Mouse (Mus musculus) ES-Bruce4 (cell line): ENCODE results near the gene Ddx5. TPM values are rescaled to one million over a fixed set of nuclear protein-coding genes. Genes with fewer than 3 reads are reported as not detected.

ENCODE experiments used
- H3K27ac ChIP-seq: 2 replicates; pipeline ENCODE4 v1.5.1; 2012; ENCODE audit warnings: low read length, inconsistent platforms; ENCODE audit not compliant: insufficient read depth
- H3K27me3 ChIP-seq: 2 replicates; pipeline ENCODE4 v1.6.1; 2012; ENCODE audit warnings: mild to moderate bottlenecking, low read length, inconsistent platforms; ENCODE audit not compliant: control insufficient read depth, poor library complexity, insufficient read depth, severe bottlenecking
- H3K36me3 ChIP-seq: 2 replicates; pipeline ENCODE4 v1.6.1; 2012; ENCODE audit warnings: inconsistent platforms, mild to moderate bottlenecking, low read length, moderate library complexity; ENCODE audit not compliant: control insufficient read depth, poor library complexity, insufficient read depth, severe bottlenecking
- H3K4me1 ChIP-seq: one replicate; pipeline ENCODE4 v1.8.1; 2011; ENCODE audit warnings: low read length; ENCODE audit not compliant: control insufficient read depth, insufficient read depth
- H3K4me3 ChIP-seq: 2 replicates; pipeline ENCODE4 v1.5.1; 2011; ENCODE audit warnings: low read depth, mild to moderate bottlenecking, low read length
- H3K9ac ChIP-seq: 2 replicates; pipeline ENCODE4 v1.6.1; 2012; ENCODE audit warnings: low read depth, mild to moderate bottlenecking, inconsistent platforms; ENCODE audit not compliant: poor library complexity, severe bottlenecking
- H3K9me3 ChIP-seq: replicated peaks from 2 replicates; pipeline ENCODE4 v1.6.1; 2012; ENCODE audit warnings: mild to moderate bottlenecking, low read length, inconsistent platforms; ENCODE audit not compliant: control insufficient read depth, poor library complexity, insufficient read depth, severe bottlenecking
- CTCF ChIP-seq: IDR thresholded peaks from one replicate; pipeline ENCODE4 v1.8.1; 2011; ENCODE audit warnings: low read depth, low read length
- EP300 ChIP-seq: IDR thresholded peaks from 2 replicates; pipeline ENCODE4 v1.6.1; 2011; ENCODE audit warnings: low read depth, low read length; ENCODE audit not compliant: insufficient read depth
- POLR2A ChIP-seq: IDR thresholded peaks from one replicate; pipeline ENCODE4 v1.8.1; 2011; ENCODE audit warnings: low read length; ENCODE audit not compliant: insufficient read depth
- polyA plus RNA-seq: library from polyadenylated mRNA; stranded (reverse); fragments of >200 nt; gene quantifications from 2 replicates; pipeline ENCODE4 v1.2.4, GENCODE M21; 2011; ENCODE audit warnings: low read depth; ENCODE audit not compliant: missing spikeins, insufficient read depth, insufficient read length

Gene Ddx5
- polyA plus RNA-seq = 910 and 946 TPM in 2 replicates

GRCm38 (mm10) chr11:106788775-106789459 is at the start of gene Ddx5, which contains the start of gene Cep95:
Ddx5 (minus strand) TSS chr11:106789185.
Cep95 (plus strand) TSS chr11:106789252.
- Histone ChIP-seq H3K4me3 (peak within 1 kb of the TSS; percentile 100), H3K9ac (peak within 1 kb of the TSS; percentile 99), H3K27me3 (no peaks in the 10 kb centered on the region), H3K9me3 (no peaks in the 10 kb centered on the region), H3K27ac (peak within 1 kb of the TSS; percentile 79), H3K36me3 (peaks cover 41% of the 10 kb centered on the region), H3K4me1 (no peaks in the 10 kb centered on the region)
- TF ChIP-seq CTCF (no peak), POLR2A (peak; percentile 60), EP300 (peak; percentile 49; the same call in 1 of the 2 replicates)

- H3K9me3 ChIP-seq = no peaks in the 10 kb centered on the region
- no peak for TF ChIP-seq POLR2A
- no peak for TF ChIP-seq EP300
- TF ChIP-seq CTCF = no peak
- no peaks in the 10 kb centered on the region for H3K4me1 ChIP-seq
- no peak overlapping the region for H3K4me3 ChIP-seq
- no peaks in the 10 kb centered on the region for H3K27me3 ChIP-seq
- H3K36me3 ChIP-seq = peaks cover 2% of the 10 kb centered on the region
- H3K27ac ChIP-seq = no peak overlapping the region
- no peak overlapping the region for H3K9ac ChIP-seq
Measured at GRCm38 (mm10) chr11:106828079-106828478, 39.1 kb upstream of the Ddx5 start.

GRCm38 (mm10) chr11:106824403-106824802 is 35.4 kb upstream of the Ddx5 start:
- Histone ChIP-seq H3K27me3 (no peaks in the 10 kb centered on the region), H3K36me3 (peaks cover 7% of the 10 kb centered on the region)
- TF ChIP-seq CTCF (no peak), EP300 (no peak), POLR2A (no peak)

GRCm38 (mm10) chr11:106823741-106824140 is 34.8 kb upstream of the Ddx5 start:
- Histone ChIP-seq H3K4me3 (no peak overlapping the region), H3K9me3 (no peaks in the 10 kb centered on the region), H3K4me1 (no peaks in the 10 kb centered on the region), H3K27me3 (no peaks in the 10 kb centered on the region), H3K9ac (no peak overlapping the region), H3K36me3 (peaks cover 14% of the 10 kb centered on the region), H3K27ac (no peak overlapping the region)
- TF ChIP-seq CTCF (no peak), POLR2A (no peak), EP300 (no peak)

More at GRCm38 (mm10) chr11:106824403-106824802, 35.4 kb upstream of the Ddx5 start:
- H3K9ac ChIP-seq = no peak overlapping the region
- H3K4me3 ChIP-seq = no peak overlapping the region
- no peak overlapping the region for H3K27ac ChIP-seq
- no peaks in the 10 kb centered on the region for H3K4me1 ChIP-seq
- no peaks in the 10 kb centered on the region for H3K9me3 ChIP-seq

DNA sequence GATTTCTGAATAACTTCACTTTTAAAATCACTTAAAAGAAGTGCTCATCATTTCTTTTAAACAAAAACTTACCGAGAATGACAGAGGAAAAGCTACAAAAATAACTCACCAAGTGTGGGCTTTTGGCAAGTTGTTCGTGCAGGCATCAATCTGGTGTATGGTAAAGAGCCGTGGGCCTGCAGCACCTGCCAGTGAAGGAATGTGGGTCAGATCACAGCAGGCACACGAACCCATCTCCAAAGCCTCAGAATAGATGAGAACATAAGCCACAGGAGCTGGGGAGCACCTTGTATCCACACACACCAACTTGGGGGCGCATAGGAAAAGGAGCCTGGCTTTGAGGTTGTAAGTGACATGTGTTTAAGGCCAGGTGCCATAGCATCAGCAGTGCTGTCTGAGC is 33.9 kb upstream of the Ddx5 start:
- Histone ChIP-seq H3K27me3 (no peaks in the 10 kb centered on the region), H3K4me1 (no peaks in the 10 kb centered on the region), H3K9ac (no peak overlapping the region), H3K36me3 (peaks cover 17% of the 10 kb centered on the region), H3K27ac (no peak overlapping the region), H3K9me3 (no peaks in the 10 kb centered on the region), H3K4me3 (no peak overlapping the region)
- TF ChIP-seq EP300 = no peak
- no peak for TF ChIP-seq CTCF
- no peak for TF ChIP-seq POLR2A

DNA sequence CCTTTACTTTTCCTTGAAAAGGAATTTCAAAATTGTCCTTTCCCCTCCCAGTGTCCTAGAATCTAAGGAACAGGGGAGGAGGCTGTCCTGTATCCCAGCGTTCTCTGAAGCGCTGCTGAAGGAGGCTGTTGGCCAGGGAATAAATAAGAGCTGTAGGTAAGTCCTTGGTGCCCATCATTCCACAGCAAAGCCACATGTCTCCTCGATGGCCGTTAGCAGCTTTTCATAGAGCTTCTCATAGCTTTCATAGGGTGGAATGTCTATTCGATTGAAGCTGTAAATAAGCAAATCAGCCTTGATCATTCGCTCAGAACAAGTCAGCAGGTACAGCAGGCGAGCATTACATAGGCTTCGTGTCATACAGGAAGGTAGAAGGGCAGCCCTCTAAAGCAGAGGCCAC is 33.5 kb upstream of the Ddx5 start:
- no peak overlapping the region for H3K4me3 ChIP-seq
- no peak overlapping the region for H3K27ac ChIP-seq
- H3K4me1 ChIP-seq = no peaks in the 10 kb centered on the region
- H3K36me3 ChIP-seq = peaks cover 17% of the 10 kb centered on the region
- H3K27me3 ChIP-seq = no peaks in the 10 kb centered on the region
- TF ChIP-seq EP300 (no peak), POLR2A (no peak), CTCF (no peak)
- H3K9me3 ChIP-seq = no peaks in the 10 kb centered on the region
- H3K9ac ChIP-seq = no peak overlapping the region
